Mouse (Mus musculus): ENCODE results near the gene Snx11. TPM values are rescaled to one million over a fixed set of nuclear protein-coding genes. Genes with fewer than 3 reads are reported as not detected.

The Snx11 gene
- polyA plus RNA-seq, 2 experiments from 2014 or later = 15.4 to 21.8 TPM

- no peak for ATAC-seq
Measured at GRCm38 (mm10) chr11:96761984-96762383, 15.4 kb downstream of the Snx11 start.

- peak; percentile 77 for ATAC-seq
Measured at GRCm38 (mm10) chr11:96760042-96760441, 17.3 kb downstream of the Snx11 start.

- no peak for ATAC-seq
Measured at GRCm38 (mm10) chr11:96758402-96758801, 19.0 kb downstream of the Snx11 start.

- no peak for ATAC-seq
Measured at GRCm38 (mm10) chr11:96757421-96757820, 19.9 kb downstream of the Snx11 start.

GRCm38 (mm10) chr11:96755298-96755697 lies 22.1 kb downstream of the Snx11 start:
- ATAC-seq = no peak

DNA sequence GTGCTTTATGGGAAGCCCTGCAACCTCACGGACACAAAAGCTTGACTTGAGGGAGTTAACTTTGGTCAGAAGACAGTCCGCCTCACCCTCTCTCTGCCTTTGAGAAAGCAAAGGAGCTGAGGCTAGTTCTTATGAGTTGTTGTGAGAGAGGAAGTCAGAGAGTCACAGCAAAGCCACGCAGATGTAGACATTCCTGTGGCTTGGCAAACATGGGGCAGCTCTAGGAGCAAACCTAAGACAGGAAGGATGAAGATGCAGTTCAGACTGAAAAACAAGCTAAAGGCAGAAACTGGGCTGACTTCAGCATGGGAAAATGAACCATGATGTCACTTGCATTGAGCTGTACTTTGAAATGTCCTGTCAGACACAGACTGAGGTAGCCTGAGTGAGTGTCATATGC lies 29.8 kb downstream of the Snx11 start:
- no peak for ATAC-seq

DNA sequence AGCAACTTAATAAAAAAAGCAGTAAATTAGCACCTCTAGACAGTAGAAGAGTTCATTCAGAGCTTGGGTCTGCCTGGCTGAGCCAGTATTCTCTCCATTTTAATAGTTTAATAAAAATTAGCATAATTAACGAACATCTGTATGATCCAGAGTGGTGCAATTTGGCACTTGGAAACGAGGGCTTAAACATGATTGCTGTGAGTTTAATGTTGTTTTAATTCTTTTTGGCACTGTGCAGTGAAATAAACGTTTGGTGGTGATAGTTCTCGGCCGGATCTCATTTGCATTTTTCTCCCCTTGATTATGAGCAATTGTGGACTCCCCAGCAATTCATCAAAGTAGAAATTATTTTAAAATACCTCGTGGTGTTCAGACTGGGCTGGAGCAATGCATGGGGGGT lies 30.7 kb downstream of the Snx11 start:
- ATAC-seq = no peak

DNA sequence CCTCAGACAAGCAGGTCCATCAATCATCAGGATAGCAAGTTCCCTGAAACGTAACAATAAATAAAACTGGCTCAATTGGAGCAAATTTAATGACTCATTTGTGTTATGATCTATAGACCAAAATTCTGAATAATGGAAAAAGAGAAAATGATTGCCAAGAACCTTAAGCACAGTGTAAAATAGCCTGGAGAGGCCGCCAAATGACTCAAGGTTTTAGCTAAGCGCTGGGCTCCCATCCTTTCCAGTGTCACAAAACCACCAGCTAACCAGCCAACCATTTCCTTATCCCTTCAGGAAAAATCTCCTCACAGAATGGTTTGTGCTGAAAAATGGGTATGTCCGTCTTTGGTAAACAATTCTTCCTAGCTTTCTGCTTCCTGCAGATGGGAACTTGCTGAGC lies 33.5 kb downstream of the Snx11 start:
- ATAC-seq = no peak

- no peak for ATAC-seq
Measured at GRCm38 (mm10) chr11:96743000-96743399, 34.4 kb downstream of the Snx11 start.

- ATAC-seq = no peak
Measured at GRCm38 (mm10) chr11:96741995-96742394, 35.4 kb downstream of the Snx11 start.

GRCm38 (mm10) chr11:96740796-96741195 lies 36.6 kb downstream of the Snx11 start:
- no peak for ATAC-seq

DNA sequence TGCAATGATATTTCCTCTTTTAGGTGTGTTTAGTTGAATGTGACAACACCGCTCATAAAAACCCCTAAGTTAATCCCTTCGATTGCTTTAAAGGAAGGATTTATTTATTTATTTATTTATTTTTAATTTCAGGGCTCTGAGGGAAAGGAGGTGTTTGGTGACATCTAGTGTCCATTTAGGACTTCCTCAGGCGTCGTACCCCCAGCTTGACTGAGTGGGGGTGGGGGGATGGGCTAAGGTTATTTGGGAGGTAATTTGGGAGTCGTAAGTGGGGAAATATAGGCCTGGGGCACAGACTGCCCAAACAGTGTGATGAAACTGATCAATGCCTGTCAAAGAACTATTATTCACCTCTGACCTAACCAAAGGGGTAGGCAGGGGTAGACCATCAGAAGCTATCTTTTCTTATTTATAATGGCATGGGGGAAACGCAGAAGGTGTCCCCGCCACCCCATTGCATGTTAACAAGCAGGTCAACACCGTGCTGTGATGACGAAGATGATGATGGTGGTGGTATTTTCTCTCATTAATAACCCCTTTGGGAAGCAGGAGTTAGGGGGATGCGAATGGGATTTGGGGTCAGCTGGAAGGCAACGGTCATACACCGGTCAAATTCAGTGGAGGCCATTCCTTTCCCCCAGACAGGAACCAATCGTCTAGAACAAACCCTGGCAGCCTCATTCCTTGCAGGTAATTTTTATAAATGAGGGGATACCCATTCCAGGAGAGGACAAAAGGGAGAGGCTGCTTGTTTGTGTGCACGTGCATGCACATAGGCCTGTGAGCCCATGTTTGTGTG lies 39.5 kb downstream of the Snx11 start:
- ATAC-seq = no peak

DNA sequence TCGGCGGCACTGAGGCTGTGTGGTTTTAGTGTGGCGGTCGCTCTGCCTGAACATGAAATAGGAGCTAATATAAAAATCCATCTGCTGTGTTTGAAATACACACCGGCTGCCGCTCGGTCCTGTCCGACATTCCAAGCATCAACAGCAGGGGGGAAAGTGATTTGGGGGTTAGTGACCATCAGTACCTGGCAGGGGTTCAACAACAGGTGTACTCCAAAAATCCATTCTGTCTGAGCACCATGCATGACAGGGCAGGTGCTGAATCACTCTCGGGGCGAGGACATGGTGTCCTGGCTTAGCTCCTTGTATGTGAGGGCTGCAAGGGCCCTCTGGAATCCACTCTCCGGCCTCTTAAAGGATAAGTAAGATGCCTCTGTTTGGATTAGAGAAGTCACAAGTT lies 41.0 kb downstream of the Snx11 start:
- no peak for ATAC-seq

GRCm38 (mm10) chr11:96735908-96736307 lies 41.5 kb downstream of the Snx11 start:
- ATAC-seq = no peak

DNA sequence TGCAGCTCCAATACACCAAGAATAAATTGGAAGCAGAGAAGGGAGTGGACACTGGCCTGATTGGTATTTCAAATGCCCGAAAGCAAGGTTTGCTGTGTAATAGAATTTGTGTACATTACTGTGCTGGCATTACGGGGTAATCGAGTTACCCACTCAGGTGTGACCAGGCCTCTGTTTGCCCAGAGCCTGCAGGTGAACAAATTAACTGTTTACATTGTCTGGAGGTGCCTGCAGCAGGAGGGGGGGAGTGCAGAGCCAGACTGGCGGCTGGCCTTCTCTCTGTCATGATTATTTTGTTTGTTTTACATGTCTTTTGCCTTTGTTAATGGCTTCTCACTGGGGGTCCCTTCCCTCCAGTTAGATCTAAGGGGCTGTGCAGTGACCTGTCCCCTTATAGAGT lies 44.7 kb downstream of the Snx11 start:
- no peak for ATAC-seq

GRCm38 (mm10) chr11:96730327-96730726 lies 47.0 kb downstream of the Snx11 start:
- ATAC-seq = no peak

- no peak for ATAC-seq
Measured at GRCm38 (mm10) chr11:96729462-96729861, 47.9 kb downstream of the Snx11 start.

GRCm38 (mm10) chr11:96728577-96728976 lies 48.8 kb downstream of the Snx11 start:
- no peak for ATAC-seq

DNA sequence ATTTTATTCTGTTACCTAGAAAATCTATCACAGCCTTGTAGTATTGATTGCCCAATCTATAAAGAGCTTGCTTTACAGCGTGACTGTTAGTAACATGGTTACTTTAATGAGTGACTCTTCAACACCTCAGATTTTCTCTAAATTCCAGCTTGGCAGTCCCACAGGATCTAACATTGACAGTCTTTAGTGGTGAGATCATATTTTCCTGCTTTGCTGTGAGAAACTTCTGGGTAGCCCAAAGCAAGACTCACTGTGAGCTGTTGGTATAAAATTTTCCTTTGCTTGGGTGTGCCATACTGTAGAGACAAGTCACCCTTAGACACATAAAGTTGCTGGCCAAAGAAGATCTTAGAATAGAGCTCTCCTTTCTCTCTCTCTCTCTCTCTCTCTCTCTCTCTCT lies 51.5 kb downstream of the Snx11 start:
- no peak for ATAC-seq

DNA sequence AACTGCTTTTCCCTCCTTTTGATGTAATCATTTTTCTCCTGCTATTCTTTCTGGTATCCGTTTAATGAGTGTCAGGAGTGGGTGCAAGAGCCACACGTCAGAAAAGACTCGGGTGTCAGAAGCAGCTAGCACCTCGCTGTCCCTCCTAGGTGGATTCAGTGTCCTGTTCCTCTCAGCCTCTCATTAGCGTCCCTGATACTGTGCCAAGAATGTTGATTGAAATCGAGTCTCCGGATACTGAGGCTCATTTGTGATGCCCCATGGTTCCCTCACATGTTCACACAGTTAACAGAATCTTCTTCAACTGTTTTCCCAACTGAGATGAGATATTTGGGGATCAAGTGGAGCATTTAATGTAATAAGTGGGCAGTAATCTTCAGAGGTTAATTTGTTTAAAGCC lies 58.8 kb downstream of the Snx11 start:
- ATAC-seq = no peak
